Mouse (Mus musculus): Measurements from ENCODE around the gene Fam131b.

GRCm38 (mm10) chr6:42353180-42353579 lies 28.7 kb upstream of the Fam131b start:
- TF ChIP-seq POLR2A (IDR thresholded peaks at IDR 0.05; ENCODE audit: control insufficient read depth, extremely low read depth, insufficient read depth, low read length, poor library complexity) (no peak), CTCF (IDR thresholded peaks at IDR 0.05; ENCODE audit: borderline replicate concordance, control insufficient read depth, extremely low read depth, insufficient read depth, low read length, poor library complexity) (no peak)
